24 mouse cellular contexts compared by ENCODE assay signal in the genomic region with DNA sequence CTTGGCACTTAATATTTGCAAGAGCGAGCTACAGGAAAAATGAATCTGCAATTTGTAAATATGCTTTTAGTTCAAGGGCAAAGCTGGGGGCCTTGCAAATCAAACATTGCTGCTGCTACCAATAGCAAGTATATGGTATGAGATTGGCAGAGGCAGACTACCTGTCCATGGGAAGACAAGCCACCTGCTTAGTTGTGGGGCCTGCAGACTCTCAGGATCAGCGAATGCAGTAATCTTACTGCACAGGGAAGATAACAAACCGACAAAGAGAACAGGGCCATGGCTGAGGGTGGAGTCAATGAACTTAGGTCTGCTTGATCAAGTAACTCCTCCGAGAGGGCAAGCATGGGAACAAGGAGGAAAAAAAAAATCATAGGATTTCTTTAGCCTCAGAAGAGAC.
DNase-seq lines count a peak whose midpoint lies in the region; ATAC-seq and TF ChIP-seq lines count a peak whose summit lies in the region.
"Had no signal": no experiment of that assay in that cellular context is flagged by ENCODE, and none has a peak within 500 bp of the region (broad histone marks: within the 10 kb centered on the region; RNA-seq: fewer than 3 reads in every experiment).

No protein-coding gene starts in this region.

- H3K36me3 ChIP-seq in stomach, embryonic 15.5 days: no peaks in the 10 kb centered on the region
- H3K36me3 ChIP-seq in stomach, postnatal 0 days (ENCODE audit: control insufficient read depth, insufficient read depth, low read length): no peaks in the 10 kb centered on the region
- H3K36me3 ChIP-seq in intestine, embryonic 16.5 days (ENCODE audit: control insufficient read depth, insufficient read depth, low read length): no peaks in the 10 kb centered on the region
- no peaks in the 10 kb centered on the region for H3K36me3 ChIP-seq in liver, embryonic 15.5 days (replicated peaks)
- H3K36me3 ChIP-seq in hindbrain, postnatal 0 days (ENCODE audit: insufficient read depth, low read length): no peaks in the 10 kb centered on the region
- H3K36me3 ChIP-seq in kidney, embryonic 15.5 days: no peaks in the 10 kb centered on the region
- H3K36me3 ChIP-seq: embryonic facial prominence, embryonic 13.5 days; hindbrain, embryonic 10.5 days; limb, embryonic 15.5 days had no signal

- peak; percentile 77 for ATAC-seq in stomach, embryonic 15.5 days (ENCODE audit: insufficient read depth, low FRiP score, low read depth)
- no peak for ATAC-seq in stomach, postnatal 0 days (ENCODE audit: low FRiP score, low TSS enrichment)
- peak; percentile 84 for ATAC-seq in intestine, embryonic 16.5 days
- peak; percentile 76 for ATAC-seq in liver, embryonic 15.5 days (ENCODE audit: insufficient read depth)
- no peak for ATAC-seq in hindbrain, postnatal 0 days
- ATAC-seq in kidney, embryonic 15.5 days (replicated peaks; ENCODE audit: low FRiP score): no peak
- ATAC-seq: hindbrain, embryonic 16.5 days; Patski had no signal

- no peak for TF ChIP-seq EP300 in stomach, postnatal 0 days (optimal IDR thresholded peaks at IDR 0.05)

- H3K9ac ChIP-seq in stomach, embryonic 15.5 days: no peak overlapping the region
- H3K9ac ChIP-seq in stomach, postnatal 0 days (ENCODE audit: low read length): no peak overlapping the region
- no peak overlapping the region for H3K9ac ChIP-seq in intestine, embryonic 16.5 days (ENCODE audit: low read depth, low read length)
- no peak overlapping the region for H3K9ac ChIP-seq in liver, embryonic 15.5 days
- H3K9ac ChIP-seq in hindbrain, postnatal 0 days (replicated peaks; ENCODE audit: low read length): no peak overlapping the region
- no peak overlapping the region for H3K9ac ChIP-seq in kidney, embryonic 15.5 days
- H3K9ac ChIP-seq: embryonic facial prominence, embryonic 13.5 days; limb, embryonic 15.5 days had no signal

- WGBS in stomach, embryonic 15.5 days: 61% methylated on average over 4 of the region's 4 CpGs
- 71% methylated on average over 4 of the region's 4 CpGs for WGBS in stomach, postnatal 0 days
- WGBS in intestine, embryonic 16.5 days: 73% methylated on average over 4 of the region's 4 CpGs
- 35% methylated on average over 4 of the region's 4 CpGs for WGBS in liver, embryonic 15.5 days (ENCODE audit: insufficient replicate concordance)
- 93% methylated on average over 4 of the region's 4 CpGs for WGBS in hindbrain, postnatal 0 days
- WGBS in kidney, embryonic 15.5 days: 79% methylated on average over 4 of the region's 4 CpGs

- H3K4me3 ChIP-seq in stomach, embryonic 15.5 days (replicated peaks): no peak overlapping the region
- H3K4me3 ChIP-seq in stomach, postnatal 0 days (ENCODE audit: low read depth, low read length): no peak overlapping the region
- no peak overlapping the region for H3K4me3 ChIP-seq in intestine, embryonic 16.5 days (ENCODE audit: low read length)
- no peak overlapping the region for H3K4me3 ChIP-seq in liver, embryonic 15.5 days (replicated peaks)
- H3K4me3 ChIP-seq in hindbrain, postnatal 0 days (ENCODE audit: low read length): no peak overlapping the region
- no peak overlapping the region for H3K4me3 ChIP-seq in kidney, embryonic 15.5 days (replicated peaks)
- H3K4me3 ChIP-seq: embryonic facial prominence, embryonic 13.5 days; hindbrain, embryonic 10.5 days; left cerebral cortex, adult 2 months; limb, embryonic 15.5 days had no signal

- DNase-seq in stomach, postnatal 0 days (ENCODE audit: low spot score): no peak
- no peak for DNase-seq in hindbrain, postnatal 0 days (ENCODE audit: low spot score)
- DNase-seq in cerebellum, adult 9-11 months: no peak
- DNase-seq: cerebellum, adult 9-10 months; embryo, embryonic 11 days; gastrocnemius, postnatal 10 days; kidney, adult 18-20 months; left cerebral cortex, postnatal 4 days; right cerebral cortex, postnatal 14 days; thymus, postnatal 25 days had no signal

- no peaks in the 10 kb centered on the region for H3K27me3 ChIP-seq in stomach, embryonic 15.5 days (replicated peaks)
- no peaks in the 10 kb centered on the region for H3K27me3 ChIP-seq in stomach, postnatal 0 days (ENCODE audit: control insufficient read depth, insufficient read depth, low read length)
- no peaks in the 10 kb centered on the region for H3K27me3 ChIP-seq in intestine, embryonic 16.5 days (replicated peaks; ENCODE audit: control insufficient read depth, insufficient read depth, low read length)
- no peaks in the 10 kb centered on the region for H3K27me3 ChIP-seq in liver, embryonic 15.5 days
- H3K27me3 ChIP-seq in hindbrain, postnatal 0 days (ENCODE audit: insufficient read depth, low read length): no peaks in the 10 kb centered on the region
- H3K27me3 ChIP-seq in kidney, embryonic 15.5 days: no peaks in the 10 kb centered on the region
- H3K27me3 ChIP-seq: embryonic facial prominence, embryonic 13.5 days; limb, embryonic 15.5 days; Patski had no signal

- no peak for TF ChIP-seq CTCF in stomach, postnatal 0 days (IDR thresholded peaks at IDR 0.05; ENCODE audit: low read depth)
- no peak for TF ChIP-seq CTCF in hindbrain, postnatal 0 days (IDR thresholded peaks at IDR 0.05; ENCODE audit: low read depth)

- H3K9me3 ChIP-seq in stomach, embryonic 15.5 days: no peaks in the 10 kb centered on the region
- no peaks in the 10 kb centered on the region for H3K9me3 ChIP-seq in stomach, postnatal 0 days (ENCODE audit: control insufficient read depth, low read length)
- H3K9me3 ChIP-seq in intestine, embryonic 16.5 days (ENCODE audit: control insufficient read depth, low read length): no peaks in the 10 kb centered on the region
- no peaks in the 10 kb centered on the region for H3K9me3 ChIP-seq in liver, embryonic 15.5 days (replicated peaks)
- no peaks in the 10 kb centered on the region for H3K9me3 ChIP-seq in hindbrain, postnatal 0 days (ENCODE audit: low read length)
- H3K9me3 ChIP-seq in kidney, embryonic 15.5 days (replicated peaks): no peaks in the 10 kb centered on the region
- H3K9me3 ChIP-seq: embryonic facial prominence, embryonic 13.5 days; hindbrain, embryonic 10.5 days; limb, embryonic 15.5 days had no signal

- H3K4me2 ChIP-seq in stomach, embryonic 15.5 days: no peak overlapping the region
- H3K4me2 ChIP-seq in stomach, postnatal 0 days (replicated peaks; ENCODE audit: low read depth): no peak overlapping the region
- H3K4me2 ChIP-seq in intestine, embryonic 16.5 days (ENCODE audit: low read depth, low read length): no peak overlapping the region
- peak overlapping the region; percentile 40 for H3K4me2 ChIP-seq in liver, embryonic 15.5 days
- no peak overlapping the region for H3K4me2 ChIP-seq in hindbrain, postnatal 0 days (ENCODE audit: low read depth, low read length)
- no peak overlapping the region for H3K4me2 ChIP-seq in kidney, embryonic 15.5 days
- H3K4me2 ChIP-seq: embryonic facial prominence, embryonic 13.5 days; heart, embryonic 11.5 days; limb, embryonic 15.5 days; midbrain, embryonic 11.5 days had no signal

- no peak overlapping the region for H3K27ac ChIP-seq in stomach, embryonic 15.5 days
- H3K27ac ChIP-seq in stomach, postnatal 0 days (replicated peaks): no peak overlapping the region
- H3K27ac ChIP-seq in intestine, embryonic 16.5 days (ENCODE audit: low read length): no peak overlapping the region
- H3K27ac ChIP-seq in liver, embryonic 15.5 days (replicated peaks): peak overlapping the region; percentile 51
- H3K27ac ChIP-seq in hindbrain, postnatal 0 days: no peak overlapping the region
- H3K27ac ChIP-seq in kidney, embryonic 15.5 days: no peak overlapping the region
- H3K27ac ChIP-seq: embryonic facial prominence, embryonic 13.5 days; hindbrain, embryonic 10.5 days; kidney, postnatal 0 days; left cerebral cortex, adult 2 months; limb, embryonic 15.5 days; macrophage had no signal

- no peaks in the 10 kb centered on the region for H3K4me1 ChIP-seq in stomach, embryonic 15.5 days
- H3K4me1 ChIP-seq in stomach, postnatal 0 days (replicated peaks; ENCODE audit: control insufficient read depth, insufficient read depth): no peaks in the 10 kb centered on the region
- H3K4me1 ChIP-seq in intestine, embryonic 16.5 days (ENCODE audit: control insufficient read depth, insufficient read depth, low read length): no peaks in the 10 kb centered on the region
- peaks cover 35% of the 10 kb centered on the region for H3K4me1 ChIP-seq in liver, embryonic 15.5 days (replicated peaks)
- H3K4me1 ChIP-seq in hindbrain, postnatal 0 days (ENCODE audit: insufficient read depth, low read length): no peaks in the 10 kb centered on the region
- H3K4me1 ChIP-seq in kidney, embryonic 15.5 days: no peaks in the 10 kb centered on the region
- H3K4me1 ChIP-seq: embryonic facial prominence, embryonic 13.5 days; hindbrain, embryonic 10.5 days; limb, embryonic 15.5 days had no signal

Comparison
In these comparisons a context has a peak if more than half of its experiments do, and no peak if none do; other contexts are left out.
1. ATAC-seq: peak in stomach, embryonic 15.5 days (single experiment), intestine, embryonic 16.5 days (single experiment) and liver, embryonic 15.5 days (single experiment); none in stomach, postnatal 0 days (single experiment), hindbrain, postnatal 0 days (single experiment) and kidney, embryonic 15.5 days (single experiment).